Mouse (Mus musculus) kidney, embryonic 15.5 days (tissue): ENCODE results near the gene Fbxl5. TPM values are rescaled to one million over a fixed set of nuclear protein-coding genes. Genes with fewer than 3 reads are reported as not detected.
A peak's percentile ranks its signal among the peaks of the same experiment; 100 is the strongest.

Source experiments
- ATAC-seq: fragments of 200-750 bp; cut with Nextera tagmentation; replicated peaks from 2 replicates; pipeline ENCODE4 v1.8.0; 2017; ENCODE audit warnings: moderate TSS enrichment; ENCODE audit not compliant: low FRiP score
- H3K27ac ChIP-seq: fragments of 300-500 bp; sonication (generic); 2 replicates; pipeline ENCODE4 v1.5.1; 2015; ENCODE audit warnings: mild to moderate bottlenecking, inconsistent platforms
- H3K27me3 ChIP-seq: fragments of 300-500 bp; sonication (generic); 2 replicates; pipeline ENCODE4 v1.6.1; 2015; ENCODE audit warnings: inconsistent platforms
- H3K36me3 ChIP-seq: fragments of 300-500 bp; sonication (generic); 2 replicates; pipeline ENCODE4 v1.6.1; 2015; ENCODE audit warnings: inconsistent platforms
- H3K4me1 ChIP-seq: fragments of 300-500 bp; sonication (generic); 2 replicates; pipeline ENCODE4 v1.6.1; 2015; ENCODE audit warnings: inconsistent platforms
- H3K4me2 ChIP-seq: fragments of 300-500 bp; sonication (generic); 2 replicates; pipeline ENCODE4 v1.6.1; 2015; ENCODE audit warnings: moderate library complexity, mild to moderate bottlenecking, inconsistent platforms
- H3K4me3 ChIP-seq: fragments of 300-500 bp; sonication (generic); replicated peaks from 2 replicates; pipeline ENCODE4 v1.5.1; 2015; ENCODE audit warnings: mild to moderate bottlenecking, inconsistent platforms
- H3K9ac ChIP-seq: fragments of 300-500 bp; sonication (generic); 2 replicates; pipeline ENCODE4 v1.6.1; 2015; ENCODE audit warnings: mild to moderate bottlenecking, inconsistent platforms
- H3K9me3 ChIP-seq: fragments of 300-500 bp; sonication (generic); replicated peaks from 2 replicates; pipeline ENCODE4 v1.6.1; 2016; ENCODE audit warnings: inconsistent platforms
- WGBS: fragments of 180-500 bp; shearing (Covaris S2); methylation state at CpG from one replicate; pipeline ENCODE4 v1.1.7; 2015; ENCODE audit warnings: mixed read lengths; 5-methylcytosine and 5-hydroxymethylcytosine counted together
- polyA plus RNA-seq: library from polyadenylated mRNA; unstranded; fragments of >200 nt; fragmentation: Nextera tagmentation; extraction: Ambion mirVana; gene quantifications from 2 replicates; pipeline ENCODE4 v1.2.1, GENCODE M21; 2015

Gene Fbxl5
- 54.8 and 56.7 TPM in 2 replicates for polyA plus RNA-seq

DNA sequence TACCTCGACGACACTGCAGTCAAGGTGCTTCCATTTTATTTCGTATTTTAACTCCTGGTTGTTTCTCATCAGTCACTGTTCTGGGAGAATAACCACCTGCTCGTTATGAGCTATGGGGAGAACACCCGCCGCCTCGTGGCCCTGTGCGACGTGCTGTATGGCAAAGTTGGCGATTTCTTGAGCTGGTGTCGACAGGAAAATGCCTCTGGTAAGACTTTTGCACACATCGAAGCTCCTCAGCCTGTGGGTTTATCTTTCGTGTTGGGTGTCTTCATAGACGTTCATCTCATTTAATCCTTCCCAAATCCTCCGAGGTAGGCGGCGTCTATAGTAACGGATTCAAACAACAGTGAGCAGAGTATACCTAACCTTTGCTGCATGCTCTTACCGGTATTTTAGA is at the start of gene Fbxl5:
Gene Fbxl5, minus strand, starts transcription at position 101 of the 400 bp plus-strand sequence.
- Histone ChIP-seq H3K9ac (no peak within 1 kb of the TSS), H3K36me3 (no peaks in the 10 kb centered on the region), H3K9me3 (no peaks in the 10 kb centered on the region), H3K4me3 (no peak within 1 kb of the TSS), H3K4me2 (no peak within 1 kb of the TSS), H3K4me1 (peaks cover 7% of the 10 kb centered on the region), H3K27me3 (no peaks in the 10 kb centered on the region), H3K27ac (no peak within 1 kb of the TSS)
- no peak for ATAC-seq
- WGBS, result 84% methylated on average over 19 of the region's 19 CpGs

DNA sequence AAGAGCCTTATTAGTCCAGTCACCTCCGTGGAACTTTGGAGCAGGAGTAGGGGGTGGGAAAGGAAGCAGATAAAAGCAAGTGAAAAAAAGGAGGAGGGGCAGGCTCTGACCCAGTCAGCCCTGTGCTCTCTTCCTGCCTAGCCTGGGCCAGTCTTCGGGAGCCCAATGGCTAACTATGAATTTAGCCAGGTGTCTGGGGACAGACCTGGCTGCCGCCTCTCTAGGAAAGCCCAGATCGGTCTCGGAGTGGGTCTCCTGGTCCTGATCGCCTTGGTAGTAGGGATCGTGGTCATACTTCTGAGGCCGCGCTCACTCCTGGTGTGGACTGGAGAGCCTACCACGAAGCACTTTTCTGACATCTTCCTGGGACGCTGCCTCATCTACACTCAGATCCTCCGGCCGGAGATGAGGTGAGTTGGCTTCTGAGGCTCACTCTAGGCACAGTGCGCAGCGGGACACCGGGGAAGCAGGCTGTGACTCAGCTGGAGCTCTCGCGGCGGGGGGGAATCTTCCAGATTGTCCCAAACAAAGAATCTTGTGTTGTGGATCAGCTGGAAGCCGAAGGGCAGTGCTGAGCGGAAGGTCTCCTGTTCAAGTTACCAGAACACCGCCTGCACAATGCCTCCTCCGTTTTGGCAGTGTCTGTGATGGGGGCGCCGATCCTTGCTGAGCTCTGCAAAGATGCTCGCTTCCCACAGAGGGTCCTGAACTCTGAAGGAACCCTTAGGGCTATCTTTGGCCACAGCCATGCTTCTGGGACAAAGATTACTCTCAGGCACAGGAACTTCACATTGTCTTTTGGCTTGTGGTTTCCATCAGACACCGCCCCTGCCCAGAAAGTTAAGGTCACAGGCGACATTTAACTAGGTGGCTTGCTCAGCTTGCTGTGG is 47.5 kb upstream of the Fbxl5 start:
- Histone ChIP-seq H3K27ac (peak overlapping the region; percentile 77), H3K27me3 (no peaks in the 10 kb centered on the region), H3K36me3 (no peaks in the 10 kb centered on the region), H3K4me1 (peaks cover 17% of the 10 kb centered on the region), H3K4me3 (peak overlapping the region; percentile 48), H3K9ac (peak overlapping the region; percentile 49), H3K9me3 (no peaks in the 10 kb centered on the region), H3K4me2 (peak overlapping the region; percentile 73)
- peak; percentile 40 for ATAC-seq
- 4% methylated on average over 28 of the region's 28 CpGs for WGBS

DNA sequence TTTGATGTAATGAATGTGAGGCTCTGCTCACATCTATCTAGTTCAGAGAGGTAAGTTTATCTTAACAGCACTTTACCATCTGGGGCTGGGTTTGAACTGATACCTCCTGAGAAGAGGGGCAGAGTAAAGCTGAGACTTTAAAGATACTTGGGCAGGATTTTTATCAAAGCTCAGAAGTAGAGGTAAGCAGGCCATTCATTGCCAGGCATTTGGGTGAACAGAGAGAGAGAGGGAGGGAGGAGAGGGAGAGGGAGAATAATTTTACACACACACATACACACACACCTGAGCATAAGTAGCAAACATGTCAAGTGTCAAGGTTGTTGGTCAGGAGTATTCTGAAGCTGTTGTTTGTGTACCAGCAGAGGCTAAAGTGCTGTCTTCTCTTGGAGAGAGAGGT is 46.8 kb upstream of the Fbxl5 start, which contains the start of gene Cd38:
Gene Cd38, plus strand, starts transcription at position 301 of the 400 bp plus-strand sequence.
- Histone ChIP-seq H3K27me3 (no peaks in the 10 kb centered on the region), H3K4me2 (peak within 1 kb of the TSS; percentile 73), H3K9me3 (no peaks in the 10 kb centered on the region), H3K9ac (peak within 1 kb of the TSS; percentile 49), H3K36me3 (no peaks in the 10 kb centered on the region), H3K4me3 (peak within 1 kb of the TSS; percentile 48), H3K4me1 (peaks cover 17% of the 10 kb centered on the region), H3K27ac (peak within 1 kb of the TSS; percentile 77)
- ATAC-seq, result no peak

DNA sequence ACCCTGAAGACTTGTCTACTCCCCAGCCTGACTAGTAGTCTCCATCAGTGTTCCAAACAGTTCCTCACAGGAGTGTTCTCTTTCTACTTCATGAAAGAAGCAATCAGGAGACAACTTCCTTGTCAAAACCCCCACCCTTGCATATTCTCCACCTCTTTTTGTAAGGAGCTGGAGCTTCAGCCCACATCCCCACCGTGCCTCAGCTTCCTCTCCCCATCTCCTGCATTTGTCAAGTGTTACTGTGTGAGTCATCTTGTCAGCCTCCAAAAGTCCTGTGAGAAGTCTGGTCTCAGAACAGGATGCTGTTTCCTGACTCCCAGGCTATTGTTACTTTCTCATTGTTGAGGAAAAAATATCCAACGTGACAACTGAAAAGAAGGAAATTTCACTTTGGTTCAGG is 43.9 kb upstream of the Fbxl5 start:
- H3K4me2 ChIP-seq, result no peak overlapping the region
- no peak overlapping the region for H3K4me3 ChIP-seq
- WGBS, result 67% methylated on average over 2 of the region's 2 CpGs
- ATAC-seq, result no peak
- no peak overlapping the region for H3K9ac ChIP-seq
- 0 out of 2 replicates have a peak overlapping the region, but pooled peaks have one; percentile 32 for H3K27ac ChIP-seq
- H3K4me1 ChIP-seq, result peaks cover 17% of the 10 kb centered on the region
- H3K36me3 ChIP-seq, result no peaks in the 10 kb centered on the region
- no peaks in the 10 kb centered on the region for H3K27me3 ChIP-seq
- no peaks in the 10 kb centered on the region for H3K9me3 ChIP-seq

DNA sequence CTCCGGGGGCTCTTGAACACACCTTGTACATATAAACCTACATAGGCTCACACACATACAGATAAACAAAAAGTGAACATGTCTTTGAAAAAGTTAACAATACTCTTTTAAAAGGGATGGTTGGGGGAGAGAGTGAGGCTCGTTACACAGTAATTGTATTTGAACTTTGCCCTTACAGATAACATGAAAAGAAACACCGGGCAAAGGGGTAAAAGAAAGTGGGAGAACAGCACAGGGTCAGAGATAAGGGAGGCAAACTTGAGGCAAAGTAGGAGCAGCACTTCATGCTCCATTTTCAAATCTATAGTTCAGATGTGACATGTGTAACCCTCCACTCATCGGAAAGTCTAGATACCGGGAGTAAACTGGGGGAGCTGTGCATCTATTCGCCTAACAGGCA is 42.2 kb upstream of the Fbxl5 start:
- Histone ChIP-seq H3K4me1 (peaks cover 8% of the 10 kb centered on the region), H3K36me3 (no peaks in the 10 kb centered on the region), H3K9me3 (no peaks in the 10 kb centered on the region), H3K9ac (no peak overlapping the region), H3K27ac (no peak overlapping the region), H3K4me2 (no peak overlapping the region), H3K27me3 (no peaks in the 10 kb centered on the region), H3K4me3 (no peak overlapping the region)
- WGBS, result 66% methylated on average over 6 of the region's 6 CpGs
- no peak for ATAC-seq

DNA sequence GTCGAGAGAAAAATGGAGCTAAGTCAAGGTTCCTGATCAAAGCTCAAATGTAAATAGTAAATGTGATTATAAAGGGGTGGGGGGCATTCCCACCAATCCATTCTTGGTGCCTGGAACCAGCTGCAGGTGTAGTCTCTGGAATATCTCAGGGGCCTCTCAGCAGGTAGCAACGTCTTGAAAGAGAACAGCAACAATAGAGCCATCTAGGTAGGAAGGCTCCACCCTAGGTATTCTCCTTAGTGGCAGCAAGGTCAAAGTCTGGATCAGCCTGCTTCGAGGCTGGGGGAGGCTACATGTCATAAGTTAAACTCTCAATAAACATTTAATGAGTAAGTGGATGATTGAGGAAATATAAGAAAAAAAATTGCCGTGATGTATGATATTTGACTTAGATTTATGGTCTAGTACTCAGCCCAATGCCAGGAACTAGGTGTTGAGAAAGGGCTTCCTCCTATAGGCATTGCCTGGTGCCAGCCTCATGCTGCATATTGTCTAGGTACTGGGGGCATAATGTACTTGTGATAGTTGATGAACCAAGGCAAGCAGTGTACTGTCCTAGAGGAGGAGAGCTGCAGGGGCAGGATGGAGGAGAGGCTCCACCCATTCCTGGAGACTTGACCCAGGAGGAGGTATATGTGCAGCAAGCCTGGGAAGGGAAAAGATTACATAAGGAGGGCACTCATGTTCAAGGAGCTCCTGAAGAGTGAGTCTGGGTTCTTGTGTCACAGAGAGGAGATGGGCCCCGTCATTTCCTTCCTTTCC is 39.4 kb upstream of the Fbxl5 start:
- Histone ChIP-seq H3K27ac (no peak overlapping the region), H3K4me1 (0 out of 2 replicates have a peak, but pooled peaks cover 5% of the 10 kb centered on the region), H3K4me2 (no peak overlapping the region), H3K9me3 (peaks cover 4% of the 10 kb centered on the region; the same call in 1 of the 2 replicates), H3K4me3 (no peak overlapping the region), H3K36me3 (no peaks in the 10 kb centered on the region), H3K27me3 (no peaks in the 10 kb centered on the region), H3K9ac (no peak overlapping the region)
- ATAC-seq, result no peak
- 65% methylated on average over 5 of the region's 5 CpGs for WGBS

DNA sequence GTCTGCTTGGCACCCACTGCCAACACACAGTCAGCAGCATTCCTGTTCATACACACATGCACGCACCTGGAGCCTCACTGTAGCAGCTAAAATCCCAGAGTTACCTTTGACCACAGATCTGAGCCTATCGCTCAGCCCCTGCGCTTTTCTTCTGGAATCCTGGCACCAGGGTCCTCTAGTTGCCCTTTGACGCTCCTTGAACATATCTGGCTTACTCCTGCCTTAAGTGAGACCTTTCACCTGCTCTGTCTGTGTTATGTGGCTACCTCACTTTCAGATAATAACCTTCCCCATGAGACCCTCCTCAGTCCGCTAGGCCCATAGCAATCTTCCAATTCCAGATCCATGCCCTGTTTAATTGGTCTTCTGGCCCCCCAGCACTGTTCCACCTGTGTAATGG is 38.7 kb upstream of the Fbxl5 start:
- ATAC-seq, result no peak
- H3K36me3 ChIP-seq, result no peaks in the 10 kb centered on the region
- H3K4me2 ChIP-seq, result no peak overlapping the region
- no peaks in the 10 kb centered on the region for H3K27me3 ChIP-seq
- no peak overlapping the region for H3K27ac ChIP-seq
- WGBS, result 88% methylated on average over 5 of the region's 5 CpGs
- no peak overlapping the region for H3K9ac ChIP-seq
- 0 out of 2 replicates have a peak, but pooled peaks cover 3% of the 10 kb centered on the region for H3K4me1 ChIP-seq
- peaks cover 4% of the 10 kb centered on the region; the same call in 1 of the 2 replicates for H3K9me3 ChIP-seq
- H3K4me3 ChIP-seq, result no peak overlapping the region

DNA sequence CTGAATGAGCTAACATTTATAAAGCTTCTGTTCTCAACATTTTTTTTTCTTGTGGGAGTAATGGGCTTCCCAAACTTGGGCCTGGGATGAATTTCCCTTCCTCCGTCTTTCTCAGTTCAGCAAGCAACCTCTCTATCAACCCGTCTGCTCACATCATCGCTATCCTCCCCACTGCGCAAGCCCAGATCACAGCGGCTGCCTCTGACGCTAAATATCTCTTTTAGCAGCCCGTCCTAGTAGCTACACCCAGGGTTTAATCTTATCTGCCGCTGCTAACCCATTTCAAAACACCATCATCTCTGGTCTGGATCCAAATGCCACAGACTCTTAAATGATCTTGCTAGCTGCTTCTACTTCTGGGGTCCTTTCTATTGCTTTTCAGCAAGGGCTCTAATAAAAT is 38.2 kb upstream of the Fbxl5 start:
- no peaks in the 10 kb centered on the region for H3K27me3 ChIP-seq
- H3K9ac ChIP-seq, result no peak overlapping the region
- H3K36me3 ChIP-seq, result no peaks in the 10 kb centered on the region
- ATAC-seq, result no peak
- H3K4me1 ChIP-seq, result 0 out of 2 replicates have a peak, but pooled peaks cover under 1% of the 10 kb centered on the region
- 89% methylated on average over 8 of the region's 8 CpGs for WGBS
- no peak overlapping the region for H3K27ac ChIP-seq
- no peak overlapping the region for H3K4me2 ChIP-seq
- H3K9me3 ChIP-seq, result peaks cover 4% of the 10 kb centered on the region; the same call in 1 of the 2 replicates
- H3K4me3 ChIP-seq, result no peak overlapping the region

DNA sequence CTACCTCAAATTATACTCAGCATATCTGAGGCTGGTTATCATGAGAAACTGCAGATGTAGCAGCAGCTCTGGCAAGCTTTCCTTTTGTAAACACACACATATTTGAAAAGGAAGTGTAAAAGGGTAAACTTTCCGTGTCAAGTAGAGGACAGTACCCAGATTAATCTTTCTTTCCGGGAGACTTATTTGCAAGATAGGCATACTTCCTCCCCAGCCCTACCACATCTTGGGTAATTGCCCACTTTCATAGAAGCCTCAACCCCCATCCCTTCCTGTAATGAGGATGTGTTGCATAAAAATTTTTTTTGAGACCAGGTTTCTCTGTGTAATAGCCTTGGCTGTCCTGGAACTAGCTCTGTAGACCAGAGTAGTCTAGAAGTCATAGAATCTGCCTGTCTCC is 34.3 kb upstream of the Fbxl5 start:
- 49% methylated on average over 2 of the region's 2 CpGs for WGBS
- H3K4me2 ChIP-seq, result no peak overlapping the region

DNA sequence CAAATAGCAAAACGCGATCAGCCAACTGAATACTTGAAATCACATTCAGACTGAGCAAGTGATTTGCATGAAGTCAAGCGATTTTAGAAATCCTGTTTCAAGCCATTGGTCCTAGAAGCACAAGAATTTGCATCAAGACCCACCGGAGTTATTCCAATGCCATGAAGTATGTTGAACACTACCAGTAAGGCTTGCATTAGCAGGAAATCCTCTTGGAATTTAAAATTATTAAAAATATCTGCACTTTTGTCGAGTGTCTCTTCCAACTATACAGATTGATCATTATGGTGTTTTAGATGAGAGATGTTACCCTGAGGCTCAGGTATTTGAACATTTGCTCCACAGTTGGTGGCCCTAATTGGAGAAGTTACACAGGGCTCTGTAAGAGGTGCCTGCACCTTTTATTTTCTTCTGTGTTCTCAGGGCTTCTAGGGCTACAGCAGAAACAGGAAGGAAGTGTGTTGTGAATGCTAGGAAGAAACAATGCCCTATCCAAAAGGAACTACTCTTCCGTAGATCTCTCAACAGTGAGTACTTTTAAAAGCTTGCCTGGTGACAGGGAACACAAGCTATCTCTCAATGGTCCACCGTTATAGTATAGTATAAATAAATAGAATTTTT is 32.5 kb upstream of the Fbxl5 start:
- H3K9me3 ChIP-seq, result peaks cover 4% of the 10 kb centered on the region
- no peak for ATAC-seq
- H3K9ac ChIP-seq, result no peak overlapping the region
- H3K27me3 ChIP-seq, result no peaks in the 10 kb centered on the region
- H3K4me3 ChIP-seq, result no peak overlapping the region
- H3K4me2 ChIP-seq, result no peak overlapping the region
- peak overlapping the region; percentile 72 for H3K27ac ChIP-seq
- no peaks in the 10 kb centered on the region for H3K36me3 ChIP-seq
- WGBS, result 84% methylated on average over 7 of the region's 7 CpGs
- H3K4me1 ChIP-seq, result no peaks in the 10 kb centered on the region

More for the DNA sequence above, 34.3 kb upstream of the Fbxl5 start:
- H3K9me3 ChIP-seq, result peaks cover 4% of the 10 kb centered on the region
- no peak overlapping the region for H3K4me3 ChIP-seq
- no peaks in the 10 kb centered on the region for H3K4me1 ChIP-seq
- no peak overlapping the region for H3K9ac ChIP-seq
- H3K27ac ChIP-seq, result peak overlapping the region; percentile 60; the same call in 1 of the 2 replicates
- H3K36me3 ChIP-seq, result no peaks in the 10 kb centered on the region
- no peak for ATAC-seq
- no peaks in the 10 kb centered on the region for H3K27me3 ChIP-seq

DNA sequence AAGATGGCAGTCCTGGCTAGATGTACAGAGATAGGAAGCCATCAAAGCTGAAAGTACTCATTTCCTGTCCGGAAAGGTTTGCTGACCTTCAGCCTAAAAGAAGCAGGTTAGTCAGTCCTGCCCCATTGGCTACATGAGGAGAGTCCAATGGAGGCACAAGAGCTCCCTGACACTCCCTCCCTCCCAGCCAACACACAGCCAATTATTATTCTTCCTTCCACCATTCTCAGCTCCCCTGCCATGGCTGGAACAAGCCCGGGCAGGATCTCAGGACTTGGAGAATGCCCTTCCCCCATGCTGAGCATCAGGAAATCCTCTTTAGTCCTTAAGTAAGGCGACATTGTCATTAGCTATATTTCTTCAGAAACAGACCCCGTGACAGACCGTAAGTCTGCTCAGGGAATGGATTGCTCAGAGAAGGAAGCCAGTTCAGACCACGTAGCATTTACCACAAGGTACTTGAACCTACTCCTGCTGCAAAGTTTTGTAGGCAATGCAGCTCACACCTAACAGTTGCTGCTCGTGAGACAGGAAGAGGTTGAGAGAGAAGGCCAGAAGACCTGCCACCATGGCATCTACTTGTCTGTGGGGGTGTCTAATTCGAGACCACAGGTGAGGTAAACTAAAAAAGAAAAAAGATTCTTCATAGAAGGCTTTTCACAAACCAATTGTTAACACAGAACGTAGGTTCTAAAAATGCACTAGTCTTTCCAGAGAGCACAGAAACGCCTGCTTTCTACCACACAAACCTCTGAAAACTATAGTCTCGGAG is 31.8 kb upstream of the Fbxl5 start:
- Histone ChIP-seq H3K9me3 (peaks cover 4% of the 10 kb centered on the region), H3K27ac (peak overlapping the region; percentile 72), H3K4me1 (no peaks in the 10 kb centered on the region), H3K36me3 (no peaks in the 10 kb centered on the region), H3K4me3 (no peak overlapping the region), H3K27me3 (no peaks in the 10 kb centered on the region), H3K4me2 (no peak overlapping the region), H3K9ac (no peak overlapping the region)
- ATAC-seq, result no peak; the same call in 1 of the 2 replicates
- 72% methylated on average over 11 of the region's 11 CpGs for WGBS
